Mouse (Mus musculus) C2C12 (cell line): Measurements from ENCODE around the gene Adamtsl5.

Experiments
- CTCF ChIP-seq: IDR thresholded peaks from one replicate; pipeline ENCODE4 v1.5.1; 2011; ENCODE audit not compliant: control insufficient read depth, insufficient read depth, insufficient read length
- MAX ChIP-seq: IDR thresholded peaks from one replicate; pipeline ENCODE4 v1.6.1; 2011; ENCODE audit warnings: mild to moderate bottlenecking, control low read depth

DNA sequence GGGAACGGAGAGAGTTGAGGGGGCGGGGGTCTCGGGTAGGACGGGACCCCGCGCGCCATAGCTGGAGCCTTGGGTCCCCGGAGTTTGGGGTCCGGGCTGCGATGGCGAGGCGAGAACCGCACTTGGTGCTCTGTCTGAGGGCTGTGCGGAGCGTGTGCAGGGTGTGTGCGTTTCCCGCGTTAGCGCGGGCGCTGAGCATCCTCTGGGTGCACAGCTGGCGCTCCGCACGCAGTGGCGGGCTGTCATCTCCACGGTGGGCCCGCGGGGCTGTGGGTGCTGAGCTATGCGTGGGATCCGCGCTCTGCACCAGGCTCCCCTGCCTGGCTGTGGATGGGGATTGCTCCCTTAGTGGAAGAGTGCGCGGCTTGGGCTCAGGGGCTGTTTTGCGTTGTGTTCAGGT lies 8.5 kb upstream of the Adamtsl5 start:
- TF ChIP-seq CTCF (no peak), MAX (no peak)
